Mouse (Mus musculus) neural tube, embryonic 14.5 days (tissue): ENCODE results near the gene Tgfbr3. TPM values are rescaled to one million over a fixed set of nuclear protein-coding genes. Genes with fewer than 3 reads are reported as not detected.

ENCODE experiments used
- ATAC-seq: fragments of 200-750 bp; cut with Nextera tagmentation; 2 replicates; pipeline ENCODE4 v1.8.0; 2017; ENCODE audit warnings: low read depth, mild to moderate bottlenecking, moderate TSS enrichment, moderate library complexity
- H3K27ac ChIP-seq: fragments of 300-500 bp; sonication (generic); 2 replicates; pipeline ENCODE4 v1.5.1; 2014; ENCODE audit warnings: low read depth, mild to moderate bottlenecking, control low read depth, low read length, moderate library complexity, mixed read lengths
- H3K27me3 ChIP-seq: fragments of 300-500 bp; sonication (generic); 2 replicates; pipeline ENCODE4 v1.6.1; 2014; ENCODE audit warnings: low read length; ENCODE audit not compliant: control insufficient read depth, insufficient read depth
- H3K36me3 ChIP-seq: fragments of 300-500 bp; sonication (generic); 2 replicates; pipeline ENCODE4 v1.6.1; 2014; ENCODE audit warnings: low read length, mixed read lengths; ENCODE audit not compliant: control insufficient read depth, insufficient read depth
- H3K4me1 ChIP-seq: fragments of 300-500 bp; sonication (generic); 2 replicates; pipeline ENCODE4 v1.6.1; 2014; ENCODE audit warnings: low read length; ENCODE audit not compliant: control insufficient read depth, insufficient read depth
- H3K4me2 ChIP-seq: fragments of 300-500 bp; sonication (generic); 2 replicates; pipeline ENCODE4 v1.6.1; 2014; ENCODE audit warnings: mild to moderate bottlenecking, low read depth, low read length, control low read depth
- H3K4me3 ChIP-seq: fragments of 300-500 bp; sonication (generic); 2 replicates; pipeline ENCODE4 v1.5.1; 2014; ENCODE audit warnings: low read depth, low read length, control low read depth, mixed read lengths
- H3K9ac ChIP-seq: fragments of 300-500 bp; sonication (generic); replicated peaks from 2 replicates; pipeline ENCODE4 v1.6.1; 2014; ENCODE audit warnings: low read depth, mild to moderate bottlenecking, control low read depth, low read length, mixed read lengths
- H3K9me3 ChIP-seq: fragments of 300-500 bp; sonication (generic); 2 replicates; pipeline ENCODE4 v1.6.1; 2016; ENCODE audit warnings: low read length; ENCODE audit not compliant: control insufficient read depth
- WGBS: fragments of 180-500 bp; shearing (Covaris S2); extraction: QIAGEN DNeasy Blood & Tissue Kit; methylation state at CpG from one replicate; pipeline ENCODE4 v1.1.7; 2014; 5-methylcytosine and 5-hydroxymethylcytosine counted together
- polyA plus RNA-seq: library from polyadenylated mRNA; unstranded; fragments of >200 nt; fragmentation: Nextera tagmentation; extraction: Ambion mirVana; gene quantifications from 2 replicates; pipeline ENCODE4 v1.2.1, GENCODE M21; 2014

Gene Tgfbr3
- polyA plus RNA-seq, 1 experiment from 2014 or later = 2.6 TPM

- WGBS = 74% methylated on average over 10 of the region's 10 CpGs
- H3K27ac ChIP-seq = no peak overlapping the region
These were observed 89.2 kb downstream of the Tgfbr3 start for GRCm38 (mm10) chr5:107200221-107200635.

GRCm38 (mm10) chr5:107195751-107196395 lies 93.6 kb downstream of the Tgfbr3 start:
- Histone ChIP-seq H3K9me3 (no peaks in the 10 kb centered on the region), H3K27me3 (no peaks in the 10 kb centered on the region), H3K4me1 (no peaks in the 10 kb centered on the region), H3K4me2 (no peak overlapping the region), H3K4me3 (no peak overlapping the region), H3K27ac (no peak overlapping the region), H3K9ac (no peak overlapping the region), H3K36me3 (no peaks in the 10 kb centered on the region)
- WGBS = 37% methylated on average over 12 of the region's 12 CpGs
- ATAC-seq = no peak

More at GRCm38 (mm10) chr5:107200221-107200635, 89.2 kb downstream of the Tgfbr3 start:
- no peak overlapping the region for H3K9ac ChIP-seq
- H3K4me2 ChIP-seq = no peak overlapping the region
- no peak overlapping the region for H3K4me3 ChIP-seq
- H3K9me3 ChIP-seq = no peaks in the 10 kb centered on the region
- no peaks in the 10 kb centered on the region for H3K27me3 ChIP-seq
- H3K4me1 ChIP-seq = no peaks in the 10 kb centered on the region
- no peak for ATAC-seq
- no peaks in the 10 kb centered on the region for H3K36me3 ChIP-seq

- no peak overlapping the region for H3K9ac ChIP-seq
- no peaks in the 10 kb centered on the region for H3K4me1 ChIP-seq
- H3K4me3 ChIP-seq = no peak overlapping the region
- no peaks in the 10 kb centered on the region for H3K9me3 ChIP-seq
- ATAC-seq = no peak
- 89% methylated on average over 9 of the region's 9 CpGs for WGBS
- no peak overlapping the region for H3K27ac ChIP-seq
- no peaks in the 10 kb centered on the region for H3K27me3 ChIP-seq
- no peak overlapping the region for H3K4me2 ChIP-seq
- H3K36me3 ChIP-seq = no peaks in the 10 kb centered on the region
These were observed 96.3 kb downstream of the Tgfbr3 start for GRCm38 (mm10) chr5:107193160-107193559.

- ATAC-seq = no peak
- Histone ChIP-seq H3K27me3 (no peaks in the 10 kb centered on the region), H3K36me3 (no peaks in the 10 kb centered on the region), H3K4me2 (no peak overlapping the region), H3K9me3 (no peaks in the 10 kb centered on the region), H3K4me3 (no peak overlapping the region), H3K4me1 (no peaks in the 10 kb centered on the region), H3K9ac (no peak overlapping the region), H3K27ac (no peak overlapping the region)
- WGBS = 66% methylated on average over 7 of the region's 7 CpGs
These were observed 97.1 kb downstream of the Tgfbr3 start for GRCm38 (mm10) chr5:107192372-107192771.

GRCm38 (mm10) chr5:107188551-107188950 lies 100.9 kb downstream of the Tgfbr3 start:
- no peak overlapping the region for H3K27ac ChIP-seq
- no peaks in the 10 kb centered on the region for H3K27me3 ChIP-seq
- no peak overlapping the region for H3K9ac ChIP-seq
- ATAC-seq = no peak
- WGBS = 84% methylated on average over 10 of the region's 10 CpGs
- no peaks in the 10 kb centered on the region for H3K36me3 ChIP-seq
- H3K4me1 ChIP-seq = no peaks in the 10 kb centered on the region
- no peak overlapping the region for H3K4me3 ChIP-seq
- no peak overlapping the region for H3K4me2 ChIP-seq
- no peaks in the 10 kb centered on the region for H3K9me3 ChIP-seq

- Histone ChIP-seq H3K4me1 (no peaks in the 10 kb centered on the region), H3K27ac (no peak overlapping the region), H3K9me3 (no peaks in the 10 kb centered on the region), H3K4me3 (no peak overlapping the region), H3K27me3 (no peaks in the 10 kb centered on the region), H3K36me3 (no peaks in the 10 kb centered on the region), H3K9ac (no peak overlapping the region), H3K4me2 (no peak overlapping the region)
- WGBS = 90% methylated on average over 3 of the region's 3 CpGs
- no peak for ATAC-seq
These were observed 103.2 kb downstream of the Tgfbr3 start for GRCm38 (mm10) chr5:107186206-107186605.

- no peaks in the 10 kb centered on the region for H3K36me3 ChIP-seq
- H3K4me2 ChIP-seq = no peak overlapping the region
- no peak overlapping the region for H3K27ac ChIP-seq
- WGBS = 87% methylated on average over 8 of the region's 8 CpGs
- no peaks in the 10 kb centered on the region for H3K9me3 ChIP-seq
- H3K4me3 ChIP-seq = no peak overlapping the region
- ATAC-seq = no peak
- no peaks in the 10 kb centered on the region for H3K4me1 ChIP-seq
- H3K27me3 ChIP-seq = no peaks in the 10 kb centered on the region
- H3K9ac ChIP-seq = no peak overlapping the region
These were observed 105.1 kb downstream of the Tgfbr3 start for GRCm38 (mm10) chr5:107184158-107184883.

- no peak overlapping the region for H3K9ac ChIP-seq
- WGBS = 86% methylated on average over 6 of the region's 6 CpGs
- no peaks in the 10 kb centered on the region for H3K36me3 ChIP-seq
- no peaks in the 10 kb centered on the region for H3K27me3 ChIP-seq
- H3K4me1 ChIP-seq = no peaks in the 10 kb centered on the region
- no peak overlapping the region for H3K4me2 ChIP-seq
- no peaks in the 10 kb centered on the region for H3K9me3 ChIP-seq
- no peak for ATAC-seq
- no peak overlapping the region for H3K4me3 ChIP-seq
- no peak overlapping the region for H3K27ac ChIP-seq
These were observed 105.9 kb downstream of the Tgfbr3 start for GRCm38 (mm10) chr5:107183537-107183936.

- WGBS = 93% methylated on average over 7 of the region's 7 CpGs
These were observed 106.7 kb downstream of the Tgfbr3 start for GRCm38 (mm10) chr5:107182721-107183120.

More at GRCm38 (mm10) chr5:107182721-107183120, 106.7 kb downstream of the Tgfbr3 start:
- Histone ChIP-seq H3K4me1 (no peaks in the 10 kb centered on the region), H3K27me3 (no peaks in the 10 kb centered on the region), H3K9me3 (no peaks in the 10 kb centered on the region), H3K27ac (no peak overlapping the region), H3K36me3 (no peaks in the 10 kb centered on the region), H3K4me2 (no peak overlapping the region), H3K4me3 (no peak overlapping the region), H3K9ac (no peak overlapping the region)
- ATAC-seq = no peak
